Mouse (Mus musculus): ENCODE results near the gene Terf2ip. TPM values are rescaled to one million over a fixed set of nuclear protein-coding genes. Genes with fewer than 3 reads are reported as not detected.

The Terf2ip gene
- total and polyA plus RNA-seq, 2 experiments from 2014 or later = 11.2 to 14.2 TPM

- Histone ChIP-seq H3K4me3 (ENCODE audit: low read depth, low read length) (no peak overlapping the region), H3K36me3 (replicated peaks; ENCODE audit: control insufficient read depth, insufficient read depth, low read length) (no peaks in the 10 kb centered on the region), H3K27me3 (ENCODE audit: control insufficient read depth, insufficient read depth, low read length) (no peaks in the 10 kb centered on the region), H3K4me1 (ENCODE audit: control insufficient read depth, insufficient read depth) (no peaks in the 10 kb centered on the region), H3K9ac (replicated peaks; ENCODE audit: low read depth, low read length) (no peak overlapping the region), H3K4me2 (ENCODE audit: low read depth, low read length) (no peak overlapping the region), H3K27ac (ENCODE audit: low read depth) (no peak overlapping the region), H3K9me3 (replicated peaks; ENCODE audit: control insufficient read depth, low read length) (no peaks in the 10 kb centered on the region)
- ATAC-seq (ENCODE audit: insufficient read depth, low read depth) (no peak), DNase-seq (ENCODE audit: low spot score) (peak; percentile 80)
- 8% methylated on average over 8 of the region's 8 CpGs for WGBS
- no peak for TF ChIP-seq EP300 (IDR thresholded peaks at IDR 0.05; ENCODE audit: low read depth)
- peak; percentile 82 for TF ChIP-seq CTCF (IDR thresholded peaks at IDR 0.05; ENCODE audit: low read depth)
Measured at GRCm38 (mm10) chr8:112034603-112035002, 23.4 kb downstream of the Terf2ip start.

GRCm38 (mm10) chr8:112037521-112037920 is 26.3 kb downstream of the Terf2ip start:
- DNase-seq (ENCODE audit: low spot score) = no peak
- no peak overlapping the region for H3K27ac ChIP-seq (ENCODE audit: low read depth)
- TF ChIP-seq CTCF (IDR thresholded peaks at IDR 0.05; ENCODE audit: low read depth) = no peak
- TF ChIP-seq EP300 (IDR thresholded peaks at IDR 0.05; ENCODE audit: low read depth) = no peak
- H3K27me3 ChIP-seq (ENCODE audit: control insufficient read depth, insufficient read depth, low read length) = no peaks in the 10 kb centered on the region
- H3K4me1 ChIP-seq (ENCODE audit: control insufficient read depth, insufficient read depth) = no peaks in the 10 kb centered on the region
- no peaks in the 10 kb centered on the region for H3K36me3 ChIP-seq (replicated peaks; ENCODE audit: control insufficient read depth, insufficient read depth, low read length)
- no peak for ATAC-seq (ENCODE audit: insufficient read depth, low read depth)
- H3K4me2 ChIP-seq (ENCODE audit: low read depth, low read length) = no peak overlapping the region
- WGBS = 71% methylated on average over 18 of the region's 18 CpGs
- no peak overlapping the region for H3K9ac ChIP-seq (replicated peaks; ENCODE audit: low read depth, low read length)
- no peak overlapping the region for H3K4me3 ChIP-seq (ENCODE audit: low read depth, low read length)
- H3K9me3 ChIP-seq (replicated peaks; ENCODE audit: control insufficient read depth, low read length) = no peaks in the 10 kb centered on the region

- Histone ChIP-seq H3K27ac (ENCODE audit: low read depth) (no peak overlapping the region), H3K4me3 (ENCODE audit: low read depth, low read length) (no peak overlapping the region), H3K4me2 (ENCODE audit: low read depth, low read length) (no peak overlapping the region), H3K4me1 (ENCODE audit: control insufficient read depth, insufficient read depth) (no peaks in the 10 kb centered on the region), H3K36me3 (replicated peaks; ENCODE audit: control insufficient read depth, insufficient read depth, low read length) (no peaks in the 10 kb centered on the region), H3K9me3 (replicated peaks; ENCODE audit: control insufficient read depth, low read length) (no peaks in the 10 kb centered on the region), H3K27me3 (ENCODE audit: control insufficient read depth, insufficient read depth, low read length) (no peaks in the 10 kb centered on the region), H3K9ac (replicated peaks; ENCODE audit: low read depth, low read length) (no peak overlapping the region)
- WGBS = 64% methylated on average over 5 of the region's 5 CpGs
- TF ChIP-seq EP300 (IDR thresholded peaks at IDR 0.05; ENCODE audit: low read depth) = no peak
- TF ChIP-seq CTCF (IDR thresholded peaks at IDR 0.05; ENCODE audit: low read depth) = peak; percentile 14; the same call in 1 of the 2 replicates
- ATAC-seq (ENCODE audit: insufficient read depth, low read depth) = no peak
- DNase-seq (ENCODE audit: low spot score) = no peak
Measured at GRCm38 (mm10) chr8:112045182-112045581, 34.0 kb downstream of the Terf2ip start.

- ATAC-seq (ENCODE audit: insufficient read depth, low read depth) = peak; percentile 55
- Histone ChIP-seq H3K9me3 (replicated peaks; ENCODE audit: control insufficient read depth, low read length) (no peaks in the 10 kb centered on the region), H3K27me3 (ENCODE audit: control insufficient read depth, insufficient read depth, low read length) (no peaks in the 10 kb centered on the region), H3K4me3 (ENCODE audit: low read depth, low read length) (no peak overlapping the region), H3K4me2 (ENCODE audit: low read depth, low read length) (no peak overlapping the region), H3K9ac (replicated peaks; ENCODE audit: low read depth, low read length) (no peak overlapping the region), H3K4me1 (ENCODE audit: control insufficient read depth, insufficient read depth) (no peaks in the 10 kb centered on the region), H3K27ac (ENCODE audit: low read depth) (no peak overlapping the region), H3K36me3 (replicated peaks; ENCODE audit: control insufficient read depth, insufficient read depth, low read length) (no peaks in the 10 kb centered on the region)
- DNase-seq (ENCODE audit: low spot score) = peak; percentile 72
- no peak for TF ChIP-seq EP300 (IDR thresholded peaks at IDR 0.05; ENCODE audit: low read depth)
- TF ChIP-seq CTCF (IDR thresholded peaks at IDR 0.05; ENCODE audit: low read depth) = peak; percentile 96
- WGBS = 1% methylated on average over 7 of the region's 7 CpGs
Measured at GRCm38 (mm10) chr8:112045896-112046295, 34.7 kb downstream of the Terf2ip start.

- WGBS = 70% methylated on average over 6 of the region's 6 CpGs
- H3K4me1 ChIP-seq (ENCODE audit: control insufficient read depth, insufficient read depth) = no peaks in the 10 kb centered on the region
Measured at GRCm38 (mm10) chr8:112048293-112048692, 37.1 kb downstream of the Terf2ip start.

GRCm38 (mm10) chr8:112049984-112050383 is 38.8 kb downstream of the Terf2ip start:
- 71% methylated on average over 6 of the region's 6 CpGs for WGBS
- Histone ChIP-seq H3K27me3 (ENCODE audit: control insufficient read depth, insufficient read depth, low read length) (no peaks in the 10 kb centered on the region), H3K9ac (replicated peaks; ENCODE audit: low read depth, low read length) (no peak overlapping the region), H3K9me3 (replicated peaks; ENCODE audit: control insufficient read depth, low read length) (no peaks in the 10 kb centered on the region), H3K36me3 (replicated peaks; ENCODE audit: control insufficient read depth, insufficient read depth, low read length) (no peaks in the 10 kb centered on the region), H3K4me3 (ENCODE audit: low read depth, low read length) (no peak overlapping the region), H3K27ac (ENCODE audit: low read depth) (no peak overlapping the region), H3K4me2 (ENCODE audit: low read depth, low read length) (no peak overlapping the region), H3K4me1 (ENCODE audit: control insufficient read depth, insufficient read depth) (no peaks in the 10 kb centered on the region)
- no peak for TF ChIP-seq EP300 (IDR thresholded peaks at IDR 0.05; ENCODE audit: low read depth)
- ATAC-seq (ENCODE audit: insufficient read depth, low read depth) (no peak), DNase-seq (ENCODE audit: low spot score) (no peak)

More at GRCm38 (mm10) chr8:112048293-112048692, 37.1 kb downstream of the Terf2ip start:
- Histone ChIP-seq H3K9ac (replicated peaks; ENCODE audit: low read depth, low read length) (no peak overlapping the region), H3K4me3 (ENCODE audit: low read depth, low read length) (no peak overlapping the region), H3K36me3 (replicated peaks; ENCODE audit: control insufficient read depth, insufficient read depth, low read length) (no peaks in the 10 kb centered on the region), H3K27me3 (ENCODE audit: control insufficient read depth, insufficient read depth, low read length) (no peaks in the 10 kb centered on the region), H3K9me3 (replicated peaks; ENCODE audit: control insufficient read depth, low read length) (no peaks in the 10 kb centered on the region), H3K27ac (ENCODE audit: low read depth) (no peak overlapping the region), H3K4me2 (ENCODE audit: low read depth, low read length) (no peak overlapping the region)
- no peak for TF ChIP-seq EP300 (IDR thresholded peaks at IDR 0.05; ENCODE audit: low read depth)
- no peak for TF ChIP-seq CTCF (IDR thresholded peaks at IDR 0.05; ENCODE audit: low read depth)
- ATAC-seq (ENCODE audit: insufficient read depth, low read depth) (no peak), DNase-seq (ENCODE audit: low spot score) (no peak)
